Mouse (Mus musculus) neural tube, embryonic 13.5 days (tissue): ENCODE measurements around the gene Eef1a1. TPM values are rescaled to one million over a fixed set of nuclear protein-coding genes. Genes with fewer than 3 reads are reported as not detected.
A peak's percentile ranks its signal among the peaks of the same experiment; 100 is the strongest.
"Not testable (repeated sequence)": the region's sequence is repeated elsewhere in the genome, so short reads cannot be mapped to it uniquely, and the experiment has no call there.

Experiments
- ATAC-seq: fragments of 200-750 bp; cut with Nextera tagmentation; 2 replicates; pipeline ENCODE4 v1.8.0; 2017; ENCODE audit warnings: low read depth, mild to moderate bottlenecking, moderate TSS enrichment, moderate library complexity
- H3K27ac ChIP-seq: fragments of 300-500 bp; sonication (generic); replicated peaks from 2 replicates; pipeline ENCODE4 v1.5.1; 2015; ENCODE audit warnings: moderate library complexity, mild to moderate bottlenecking, inconsistent platforms
- H3K27me3 ChIP-seq: fragments of 300-500 bp; sonication (generic); 2 replicates; pipeline ENCODE4 v1.6.1; 2015; ENCODE audit warnings: mild to moderate bottlenecking, inconsistent platforms
- H3K36me3 ChIP-seq: fragments of 300-500 bp; sonication (generic); 2 replicates; pipeline ENCODE4 v1.6.1; 2015; ENCODE audit warnings: mild to moderate bottlenecking, inconsistent platforms
- H3K4me1 ChIP-seq: fragments of 300-500 bp; sonication (generic); replicated peaks from 2 replicates; pipeline ENCODE4 v1.6.1; 2015; ENCODE audit warnings: inconsistent platforms
- H3K4me2 ChIP-seq: fragments of 300-500 bp; sonication (generic); 2 replicates; pipeline ENCODE4 v1.6.1; 2015; ENCODE audit warnings: inconsistent platforms, mild to moderate bottlenecking, moderate library complexity
- H3K4me3 ChIP-seq: fragments of 300-500 bp; sonication (generic); 2 replicates; pipeline ENCODE4 v1.5.1; 2015; ENCODE audit warnings: mild to moderate bottlenecking, inconsistent platforms
- H3K9ac ChIP-seq: fragments of 300-500 bp; sonication (generic); 2 replicates; pipeline ENCODE4 v1.6.1; 2015; ENCODE audit warnings: moderate library complexity, mild to moderate bottlenecking, inconsistent platforms
- H3K9me3 ChIP-seq: fragments of 300-500 bp; sonication (generic); 2 replicates; pipeline ENCODE4 v1.6.1; 2016; ENCODE audit warnings: inconsistent platforms
- WGBS: fragments of 180-500 bp; shearing (Covaris S2); methylation state at CpG from one replicate; pipeline ENCODE4 v1.1.7; 2015; 5-methylcytosine and 5-hydroxymethylcytosine counted together
- polyA plus RNA-seq: library from polyadenylated mRNA; unstranded; fragments of >200 nt; fragmentation: Nextera tagmentation; extraction: Ambion mirVana; gene quantifications from 2 replicates; pipeline ENCODE4 v1.2.1, GENCODE M21; 2015

Gene Eef1a1
- polyA plus RNA-seq, 1 experiment from 2014 or later, result 3,414 TPM

GRCm38 (mm10) chr9:78505223-78505622, 16.3 kb upstream of the Eef1a1 start:
- no peak overlapping the region for H3K4me3 ChIP-seq
- no peak overlapping the region for H3K27ac ChIP-seq
- peaks cover 37% of the 10 kb centered on the region for H3K4me1 ChIP-seq
- no peaks in the 10 kb centered on the region for H3K36me3 ChIP-seq
- no peak for ATAC-seq
- 93% methylated on average over 6 of the region's 6 CpGs for WGBS
- H3K9ac ChIP-seq, result no peak overlapping the region
- H3K9me3 ChIP-seq, result no peaks in the 10 kb centered on the region
- no peaks in the 10 kb centered on the region for H3K27me3 ChIP-seq
- no peak overlapping the region for H3K4me2 ChIP-seq

DNA sequence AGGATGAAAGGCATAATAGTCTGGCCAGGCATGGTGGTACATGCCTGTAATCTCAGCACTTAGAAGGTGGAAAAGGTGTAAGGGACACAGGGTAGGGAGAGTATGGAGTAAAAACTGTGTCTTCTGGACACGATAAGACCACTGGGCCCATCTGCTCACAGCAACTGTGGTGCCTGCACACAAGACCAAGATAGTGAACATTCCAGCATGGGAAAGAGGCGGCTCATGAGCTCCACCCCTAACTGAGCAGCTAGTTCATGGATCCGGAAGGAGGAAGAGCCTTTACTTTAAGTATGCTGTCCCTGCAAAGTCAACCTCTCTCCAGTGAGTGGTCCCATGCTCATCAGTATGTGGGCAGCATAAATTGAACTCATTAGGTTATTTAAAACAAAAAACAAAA, 15.7 kb upstream of the Eef1a1 start:
- no peaks in the 10 kb centered on the region for H3K36me3 ChIP-seq
- no peak overlapping the region for H3K9ac ChIP-seq
- no peaks in the 10 kb centered on the region for H3K9me3 ChIP-seq
- peak overlapping the region; percentile 30; the same call in 1 of the 2 replicates for H3K27ac ChIP-seq
- H3K4me3 ChIP-seq, result no peak overlapping the region
- H3K4me1 ChIP-seq, result peaks cover 37% of the 10 kb centered on the region
- H3K4me2 ChIP-seq, result peak overlapping the region; percentile 43
- no peaks in the 10 kb centered on the region for H3K27me3 ChIP-seq
- ATAC-seq, result no peak
- 83% methylated on average over 3 of the region's 3 CpGs for WGBS

GRCm38 (mm10) chr9:78504133-78504532, 15.2 kb upstream of the Eef1a1 start:
- Histone ChIP-seq H3K4me2 (peak overlapping the region; percentile 43), H3K27ac (peak overlapping the region; percentile 91), H3K4me1 (peaks cover 37% of the 10 kb centered on the region), H3K9ac (0 out of 2 replicates have a peak overlapping the region, but pooled peaks have one; percentile 12), H3K9me3 (no peaks in the 10 kb centered on the region), H3K27me3 (no peaks in the 10 kb centered on the region), H3K4me3 (peak overlapping the region; percentile 2; the same call in 1 of the 2 replicates), H3K36me3 (no peaks in the 10 kb centered on the region)
- ATAC-seq, result no peak
- WGBS, result 64% methylated on average over 4 of the region's 4 CpGs

DNA sequence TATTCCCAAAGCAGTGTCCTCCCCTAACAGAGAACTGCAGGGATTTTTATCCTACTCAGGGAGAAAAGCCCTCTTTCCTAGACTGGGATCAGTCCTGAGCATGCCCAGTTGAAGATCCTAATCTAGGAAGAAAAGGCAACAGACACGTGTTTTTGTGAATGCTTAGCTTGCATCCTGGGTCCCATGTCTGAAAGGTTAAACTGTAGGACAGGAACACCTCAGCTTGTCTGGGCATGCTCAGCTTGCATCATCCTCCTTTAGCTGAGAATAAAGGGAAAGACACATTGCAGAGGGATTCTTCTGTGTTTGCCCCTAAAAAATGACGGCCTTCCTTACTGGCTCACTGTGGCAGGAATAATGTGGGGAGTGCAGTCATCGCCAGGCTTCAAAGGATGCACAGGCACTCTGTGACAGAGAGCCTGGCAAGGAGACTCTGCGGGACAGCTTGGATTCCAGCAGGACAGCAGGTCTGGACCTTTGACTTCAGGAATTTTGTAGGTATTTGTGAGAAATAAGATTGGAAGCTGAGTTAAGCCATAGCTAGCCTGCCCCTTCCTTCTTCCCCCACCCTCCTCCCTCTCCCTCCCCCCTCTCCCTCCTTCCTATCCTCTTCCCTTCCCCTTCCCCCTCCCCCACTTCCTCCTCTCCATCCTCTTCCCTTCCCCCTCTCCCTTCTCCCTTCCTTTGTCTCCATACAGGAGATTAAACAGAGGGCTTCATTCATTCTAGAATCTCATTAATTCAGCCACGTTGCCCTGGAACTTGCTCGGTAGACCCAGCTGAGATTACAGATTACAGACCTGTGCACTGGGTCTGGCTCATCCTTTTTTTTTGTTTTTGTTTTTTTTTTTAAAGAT, 14.5 kb upstream of the Eef1a1 start:
- no peaks in the 10 kb centered on the region for H3K36me3 ChIP-seq

DNA sequence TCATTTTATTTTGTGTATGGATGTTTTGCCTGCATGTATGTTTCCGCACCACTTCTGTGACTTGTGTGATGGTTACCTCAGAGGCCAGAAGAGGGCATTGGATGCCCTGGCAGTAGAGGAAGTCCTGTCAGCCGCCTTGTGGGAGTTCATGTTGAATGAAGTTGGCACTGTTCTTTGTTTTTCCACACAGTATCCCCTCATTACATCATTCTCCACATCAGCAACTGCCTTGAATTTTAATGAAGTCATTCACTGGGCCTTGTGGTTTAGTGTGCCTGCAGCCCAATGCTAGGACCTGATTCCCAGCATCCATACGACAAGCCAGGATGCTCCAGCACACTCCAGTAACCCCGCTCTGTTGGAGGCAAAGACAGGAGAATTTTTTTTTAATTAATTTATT, 12.3 kb upstream of the Eef1a1 start:
- H3K27ac ChIP-seq, result no peak overlapping the region
- 65% methylated on average over 4 of the region's 4 CpGs for WGBS
- no peak overlapping the region for H3K4me2 ChIP-seq
- no peak overlapping the region for H3K9ac ChIP-seq
- no peaks in the 10 kb centered on the region for H3K9me3 ChIP-seq
- no peak for ATAC-seq
- H3K27me3 ChIP-seq, result no peaks in the 10 kb centered on the region
- peaks cover 37% of the 10 kb centered on the region for H3K4me1 ChIP-seq
- H3K4me3 ChIP-seq, result no peak overlapping the region
- no peaks in the 10 kb centered on the region for H3K36me3 ChIP-seq

More for the DNA sequence above, 14.5 kb upstream of the Eef1a1 start:
- peak overlapping the region; percentile 91 for H3K27ac ChIP-seq
- no peaks in the 10 kb centered on the region for H3K9me3 ChIP-seq
- H3K4me2 ChIP-seq, result peak overlapping the region; percentile 43
- peak overlapping the region; percentile 65 for H3K9ac ChIP-seq
- peak; percentile 68 for ATAC-seq
- H3K4me1 ChIP-seq, result peaks cover 37% of the 10 kb centered on the region
- no peaks in the 10 kb centered on the region for H3K27me3 ChIP-seq
- 3% methylated on average over 6 of the region's 6 CpGs for WGBS
- peak overlapping the region; percentile 16 for H3K4me3 ChIP-seq

GRCm38 (mm10) chr9:78500386-78500785, 11.4 kb upstream of the Eef1a1 start:
- Histone ChIP-seq H3K36me3 (no peaks in the 10 kb centered on the region), H3K27ac (no peak overlapping the region), H3K9ac (no peak overlapping the region), H3K27me3 (no peaks in the 10 kb centered on the region), H3K9me3 (no peaks in the 10 kb centered on the region), H3K4me3 (no peak overlapping the region), H3K4me1 (peaks cover 32% of the 10 kb centered on the region), H3K4me2 (no peak overlapping the region)
- 76% methylated on average over 3 of the region's 3 CpGs for WGBS
- ATAC-seq, result no peak

GRCm38 (mm10) chr9:78493171-78493570, 4.2 kb upstream of the Eef1a1 start:
- Histone ChIP-seq H3K4me2 (no peak overlapping the region), H3K27ac (no peak overlapping the region), H3K27me3 (no peaks in the 10 kb centered on the region), H3K36me3 (no peaks in the 10 kb centered on the region), H3K9ac (no peak overlapping the region), H3K4me1 (peaks cover 8% of the 10 kb centered on the region), H3K4me3 (no peak overlapping the region), H3K9me3 (no peaks in the 10 kb centered on the region)
- no peak for ATAC-seq
- WGBS, result 77% methylated on average over 7 of the region's 7 CpGs

DNA sequence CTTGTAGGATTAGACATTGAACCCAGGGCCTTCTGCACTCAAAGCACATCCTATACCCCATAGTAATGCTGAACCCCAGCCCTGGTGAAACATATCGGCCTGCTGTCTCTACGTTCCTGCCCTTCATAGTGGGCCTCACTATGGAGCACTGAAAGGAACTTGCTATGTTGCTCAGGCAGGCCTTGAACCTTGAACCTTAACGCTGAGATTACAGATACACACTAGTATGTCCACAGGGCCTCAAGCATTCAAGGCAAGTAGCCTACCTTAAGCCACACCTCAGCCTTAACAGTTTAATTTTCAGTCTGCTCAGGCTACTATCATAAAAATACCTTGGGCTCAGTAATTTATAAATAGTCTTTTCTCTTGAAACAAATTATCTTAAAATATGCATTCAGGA, 3.3 kb upstream of the Eef1a1 start:
- WGBS, result 95% methylated on average over 3 of the region's 3 CpGs
- no peak for ATAC-seq
- Histone ChIP-seq H3K36me3 (no peaks in the 10 kb centered on the region), H3K4me2 (no peak overlapping the region), H3K9me3 (no peaks in the 10 kb centered on the region), H3K4me3 (no peak overlapping the region), H3K27ac (no peak overlapping the region), H3K9ac (no peak overlapping the region), H3K27me3 (no peaks in the 10 kb centered on the region), H3K4me1 (peaks cover 8% of the 10 kb centered on the region)

GRCm38 (mm10) chr9:78491169-78491568, 2.2 kb upstream of the Eef1a1 start:
- H3K9me3 ChIP-seq, result no peaks in the 10 kb centered on the region
- no peaks in the 10 kb centered on the region for H3K36me3 ChIP-seq
- H3K4me3 ChIP-seq, result no peak overlapping the region
- H3K4me1 ChIP-seq, result peaks cover 8% of the 10 kb centered on the region
- no peak overlapping the region for H3K4me2 ChIP-seq
- no peak overlapping the region for H3K9ac ChIP-seq
- 88% methylated on average over 3 of the region's 3 CpGs for WGBS
- no peak for ATAC-seq
- H3K27ac ChIP-seq, result no peak overlapping the region
- H3K27me3 ChIP-seq, result no peaks in the 10 kb centered on the region

DNA sequence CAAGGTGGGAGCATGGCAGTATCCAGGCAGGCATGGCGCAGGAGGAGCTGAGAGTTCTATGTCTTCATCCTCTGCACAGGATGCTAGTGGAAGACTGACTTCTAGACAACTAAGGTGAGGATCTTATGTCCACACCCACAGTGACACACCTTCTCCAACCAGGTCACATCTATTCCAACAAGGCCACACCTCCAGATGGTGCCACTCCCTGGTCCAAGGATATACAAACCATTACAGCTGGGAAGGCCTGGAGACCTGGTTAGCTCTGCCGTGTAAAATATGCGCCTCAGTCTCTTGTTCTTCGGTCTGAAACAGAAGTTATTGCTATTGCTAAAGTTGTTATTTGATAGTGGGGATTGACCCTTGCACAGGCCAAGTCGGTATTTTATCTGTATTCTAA, 930 bp downstream of the Eef1a1 start:
- H3K9me3 ChIP-seq, H3K4me1 ChIP-seq, H3K36me3 ChIP-seq, ATAC-seq, H3K4me3 ChIP-seq, H3K4me2 ChIP-seq, H3K27ac ChIP-seq, H3K27me3 ChIP-seq, H3K9ac ChIP-seq: not testable (repeated sequence)
- 98% methylated on average over 5 of the region's 5 CpGs for WGBS

DNA sequence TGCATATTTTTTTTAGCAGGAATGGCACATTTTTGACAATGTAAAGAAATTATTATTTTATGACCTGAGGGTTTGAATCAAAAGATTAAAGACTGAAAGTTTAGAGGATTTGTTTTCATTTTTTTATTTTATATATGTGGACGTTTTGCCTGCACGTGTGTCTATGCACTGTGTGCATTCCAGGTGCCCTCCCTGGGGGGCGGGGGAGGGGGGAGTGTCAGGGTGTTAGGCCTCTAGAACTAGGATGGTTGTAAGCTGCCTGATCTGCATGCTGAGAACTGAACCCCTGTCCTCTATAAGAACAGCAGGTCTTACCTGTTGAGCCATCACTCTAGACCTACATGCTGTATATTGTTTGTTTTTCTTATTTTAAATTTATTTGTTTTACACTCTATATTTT, 4.3 kb downstream of the Eef1a1 start:
- WGBS, result 79% methylated on average over 3 of the region's 3 CpGs
- Histone ChIP-seq H3K27ac (no peak overlapping the region), H3K9ac (no peak overlapping the region), H3K36me3 (peaks cover 7% of the 10 kb centered on the region), H3K4me1 (peaks cover 22% of the 10 kb centered on the region), H3K9me3 (no peaks in the 10 kb centered on the region), H3K4me2 (no peak overlapping the region), H3K4me3 (no peak overlapping the region), H3K27me3 (no peaks in the 10 kb centered on the region)
- ATAC-seq, result no peak

DNA sequence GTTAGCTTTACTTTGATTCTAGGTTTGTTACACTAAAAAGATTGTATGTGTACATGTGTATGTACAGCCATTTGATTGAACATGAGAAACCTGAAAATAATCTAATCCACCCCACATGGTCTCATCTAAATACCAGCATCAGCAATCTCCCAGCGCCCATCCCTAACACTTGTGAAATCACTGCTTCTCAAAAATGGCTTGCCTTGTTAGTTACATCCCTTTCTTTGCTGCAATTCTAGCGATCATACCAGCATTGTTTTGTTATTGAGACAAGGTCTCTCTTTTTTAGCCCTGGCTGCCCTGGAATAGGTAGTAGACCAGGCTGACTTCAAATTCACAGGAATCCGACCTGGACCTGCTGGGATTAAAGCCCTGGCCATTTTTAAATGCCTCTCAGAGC, 6.6 kb downstream of the Eef1a1 start:
- Histone ChIP-seq H3K4me3 (peak overlapping the region; percentile 100), H3K9me3 (no peaks in the 10 kb centered on the region), H3K36me3 (peaks cover 26% of the 10 kb centered on the region), H3K27me3 (no peaks in the 10 kb centered on the region), H3K9ac (peak overlapping the region; percentile 91), H3K4me1 (peaks cover 34% of the 10 kb centered on the region), H3K4me2 (peak overlapping the region; percentile 62), H3K27ac (peak overlapping the region; percentile 99)
- WGBS, result 9% methylated on average over 3 of the region's 3 CpGs
- peak; percentile 0; the same call in 1 of the 2 replicates for ATAC-seq
